Mouse (Mus musculus) R1 (cell line): ENCODE results near the gene Lsm12.

Experiments used
- DNase-seq: peaks from one replicate; pipeline ENCODE4 v3.0.0-alpha.2; 2018; ENCODE audit warnings: low read depth, low spot score

The Lsm12 gene

GRCm38 (mm10) chr11:102117386-102117785 is 67.7 kb downstream of the Lsm12 start:
- DNase-seq, result no peak

GRCm38 (mm10) chr11:102116241-102116640 is 68.9 kb downstream of the Lsm12 start:
- DNase-seq, result no peak
